Comparison of ENCODE assay signal across 25 mouse cellular contexts in the genomic region with DNA sequence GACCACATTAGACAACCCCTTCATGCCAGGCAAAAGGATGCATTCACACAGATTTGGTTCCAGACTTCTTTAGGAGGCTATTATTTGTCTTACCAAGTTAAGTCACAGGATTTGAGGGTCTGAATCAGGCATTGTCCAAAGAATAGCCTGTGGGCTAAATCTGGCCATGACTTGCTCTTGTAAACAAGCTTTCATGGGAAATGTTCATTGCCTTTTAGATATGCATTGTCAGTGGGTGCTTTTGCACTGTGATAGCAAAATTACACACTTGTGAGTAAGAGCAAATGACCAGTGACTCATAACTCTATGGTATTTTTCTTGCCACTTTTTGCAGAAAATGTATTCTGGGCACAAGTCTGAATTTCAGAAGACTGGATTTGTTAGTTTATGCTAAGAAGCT.
DNase-seq lines count a peak whose midpoint lies in the region; ATAC-seq lines count a peak whose summit lies in the region.
"Had no signal": no experiment of that assay in that cellular context is flagged by ENCODE, and none has a peak within 500 bp of the region (broad histone marks: within the 10 kb centered on the region; RNA-seq: fewer than 3 reads in every experiment).

No protein-coding gene starts in this region.

- DNase-seq in frontal cortex, postnatal 10 days (ENCODE audit: low spot score in 2 of 2): no peak
- peak; percentile 8 for DNase-seq in right cerebral cortex, adult 18-20 months
- no peak for DNase-seq in right cerebral cortex, postnatal 14 days
- peak; percentile 53 for DNase-seq in brain, adult 2 months (ENCODE audit: low read depth, low spot score)
- DNase-seq in liver: no peak
- no peak for DNase-seq in thymus, adult 18-20 months
- no peak for DNase-seq in heart, adult 9 months (ENCODE audit: low spot score in 2 of 2)
- DNase-seq: adrenal gland, postnatal 10 days; adrenal gland, postnatal 36 days; B cell, adult 2 months; cerebellum, adult 11 months; cerebellum, adult 2 months; cerebellum, postnatal 10 days; cerebellum, postnatal 36 days; embryo, embryonic 11 days; forebrain, postnatal 0 days; gastrocnemius, postnatal 10 days; gastrocnemius, postnatal 36 days; heart, adult 2 months; heart, postnatal 10 days; heart, postnatal 36 days had no signal

- ATAC-seq in frontal cortex, adult (ENCODE audit: low TSS enrichment): peak; percentile 67
- ATAC-seq: forebrain, embryonic 14.5 days; forebrain, postnatal 0 days; hindbrain, embryonic 16.5 days; intestine, embryonic 15.5 days had no signal

Comparison
In these comparisons a context has a peak if more than half of its experiments do, and no peak if none do; other contexts are left out.
1. DNase-seq: peak in right cerebral cortex, adult 18-20 months (single experiment) and brain, adult 2 months (single experiment); none in frontal cortex, postnatal 10 days (0 of 2), right cerebral cortex, postnatal 14 days (single experiment), liver (single experiment), thymus, adult 18-20 months (0 of 2) and heart, adult 9 months (0 of 2).